In the genomic region with DNA sequence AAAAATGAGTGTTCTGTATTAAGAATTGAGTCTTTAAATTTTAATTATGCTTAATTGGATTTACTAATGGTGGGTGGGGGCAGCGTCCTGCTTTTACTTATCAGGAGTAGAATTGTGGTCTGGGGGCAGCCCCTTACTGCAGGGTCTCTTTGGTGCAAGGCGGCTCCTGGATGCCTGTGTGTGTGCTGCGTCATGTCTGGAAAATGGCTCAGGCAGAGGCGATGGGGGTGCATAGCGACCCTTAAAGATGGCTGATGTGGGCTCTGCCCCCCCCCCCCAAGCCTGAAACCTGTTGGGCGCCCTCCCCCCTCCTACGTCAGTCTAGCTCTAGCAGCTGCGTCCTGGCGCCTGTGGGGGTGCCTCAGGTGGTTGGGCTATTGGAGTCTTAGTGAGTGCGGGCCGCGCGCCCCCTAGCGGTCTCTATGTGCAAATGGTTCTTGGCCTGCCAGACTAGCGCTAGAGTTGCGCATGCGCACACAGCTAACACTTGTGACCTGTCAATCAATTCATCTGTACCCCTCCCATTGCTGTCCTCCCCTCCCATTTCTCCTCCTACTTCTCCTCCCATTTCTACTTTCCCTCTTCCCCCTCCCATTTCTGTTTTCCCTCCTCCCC, we compare ENCODE assay signal across 8 mouse cellular contexts. TPM values are rescaled to one million over a fixed set of nuclear protein-coding genes. Genes with fewer than 3 reads are reported as not detected.
DNase-seq lines count a peak whose midpoint lies in the region; ATAC-seq lines count a peak whose summit lies in the region.
"Had no signal": no experiment of that assay in that cellular context is flagged by ENCODE, and none has a peak within 500 bp of the region (broad histone marks: within the 10 kb centered on the region; RNA-seq: fewer than 3 reads in every experiment).

No protein-coding gene starts in this region.

- peak overlapping the region; percentile 52 for H3K4me2 ChIP-seq in embryonic facial prominence, embryonic 14.5 days (ENCODE audit: low read depth, low read length)
- no peak overlapping the region for H3K4me2 ChIP-seq in midbrain, embryonic 11.5 days

- peak overlapping the region; percentile 85; the same call in 1 of the 2 replicates for H3K27ac ChIP-seq in embryonic facial prominence, embryonic 14.5 days (replicated peaks; ENCODE audit: low read depth, low read length)
- H3K27ac ChIP-seq in hindbrain, embryonic 10.5 days: no peak overlapping the region
- H3K27ac ChIP-seq in limb, embryonic 10.5 days: no peak overlapping the region
- H3K27ac ChIP-seq in midbrain, embryonic 11.5 days (ENCODE audit: low read depth, low read length): no peak overlapping the region
- H3K27ac ChIP-seq: macrophage had no signal

- 49% methylated on average over 14 of the region's 17 CpGs for WGBS in embryonic facial prominence, embryonic 14.5 days
- 40% methylated on average over 17 of the region's 17 CpGs for WGBS in hindbrain, embryonic 10.5 days
- 35% methylated on average over 17 of the region's 17 CpGs for WGBS in limb, embryonic 10.5 days
- WGBS in midbrain, embryonic 11.5 days: 52% methylated on average over 17 of the region's 17 CpGs

- peaks cover 54% of the 10 kb centered on the region for H3K9me3 ChIP-seq in embryonic facial prominence, embryonic 14.5 days (ENCODE audit: control insufficient read depth, low read length)
- peaks cover 60% of the 10 kb centered on the region for H3K9me3 ChIP-seq in hindbrain, embryonic 10.5 days
- H3K9me3 ChIP-seq in limb, embryonic 10.5 days (replicated peaks): peaks cover 27% of the 10 kb centered on the region; the same call in 1 of the 2 replicates
- peaks cover 29% of the 10 kb centered on the region for H3K9me3 ChIP-seq in midbrain, embryonic 11.5 days (ENCODE audit: control insufficient read depth, low read length)

- DNase-seq in R1 (ENCODE audit: low read depth, low spot score): peak; percentile 98
- DNase-seq in brain, adult 2 months (ENCODE audit: low read depth, low spot score): peak; percentile 95
- peak; percentile 89 for DNase-seq in embryonic facial prominence, embryonic 14.5 days (ENCODE audit: low spot score)
- DNase-seq in hindbrain, embryonic 10.5 days (ENCODE audit: low spot score): peak; percentile 67
- peak; percentile 81 for DNase-seq in limb, embryonic 10.5 days (ENCODE audit: low spot score)
- DNase-seq in midbrain, embryonic 11.5 days (ENCODE audit: low spot score, missing footprints): peak; percentile 94
- DNase-seq in spleen, postnatal 36 days (ENCODE audit: low spot score in 2 of 2): peak; percentile 24 to 28

- H3K36me3 ChIP-seq in embryonic facial prominence, embryonic 14.5 days (ENCODE audit: control insufficient read depth, insufficient read depth, low read length): peaks cover 30% of the 10 kb centered on the region
- H3K36me3 ChIP-seq in hindbrain, embryonic 10.5 days: peaks cover 37% of the 10 kb centered on the region
- H3K36me3 ChIP-seq in limb, embryonic 10.5 days: peaks cover 57% of the 10 kb centered on the region
- H3K36me3 ChIP-seq in midbrain, embryonic 11.5 days (ENCODE audit: control insufficient read depth, insufficient read depth, low read length): no peaks in the 10 kb centered on the region; the same call in 1 of the 2 replicates

- H3K4me3 ChIP-seq in embryonic facial prominence, embryonic 14.5 days (ENCODE audit: low read depth, low read length): peak overlapping the region; percentile 53
- H3K4me3 ChIP-seq in hindbrain, embryonic 10.5 days: peak overlapping the region; percentile 52
- H3K4me3 ChIP-seq in limb, embryonic 10.5 days: peak overlapping the region; percentile 57
- H3K4me3 ChIP-seq in midbrain, embryonic 11.5 days (ENCODE audit: low read depth, low read length): peak overlapping the region; percentile 41; the same call in 1 of the 2 replicates

- H3K9ac ChIP-seq in embryonic facial prominence, embryonic 14.5 days (ENCODE audit: low read depth, low read length): peak overlapping the region; percentile 75; the same call in 1 of the 2 replicates
- H3K9ac ChIP-seq in midbrain, embryonic 11.5 days (ENCODE audit: low read length): no peak overlapping the region

- H3K4me1 ChIP-seq in embryonic facial prominence, embryonic 14.5 days (ENCODE audit: control insufficient read depth, insufficient read depth, low read length): no peaks in the 10 kb centered on the region
- H3K4me1 ChIP-seq in hindbrain, embryonic 10.5 days (replicated peaks): peaks cover 33% of the 10 kb centered on the region
- peaks cover 32% of the 10 kb centered on the region for H3K4me1 ChIP-seq in limb, embryonic 10.5 days
- H3K4me1 ChIP-seq in midbrain, embryonic 11.5 days (ENCODE audit: control insufficient read depth, insufficient read depth, low read length): peaks cover 19% of the 10 kb centered on the region

- no peaks in the 10 kb centered on the region for H3K27me3 ChIP-seq in embryonic facial prominence, embryonic 14.5 days (replicated peaks; ENCODE audit: control insufficient read depth, insufficient read depth, low read length)
- peaks cover 18% of the 10 kb centered on the region for H3K27me3 ChIP-seq in hindbrain, embryonic 10.5 days (ENCODE audit: insufficient read depth, poor library complexity, severe bottlenecking)
- no peaks in the 10 kb centered on the region for H3K27me3 ChIP-seq in limb, embryonic 10.5 days (ENCODE audit: low read depth, poor library complexity, severe bottlenecking)
- peaks cover 2% of the 10 kb centered on the region; the same call in 1 of the 2 replicates for H3K27me3 ChIP-seq in midbrain, embryonic 11.5 days (ENCODE audit: control insufficient read depth, insufficient read depth, low read length)

- ATAC-seq in embryonic facial prominence, embryonic 14.5 days (ENCODE audit: low read depth): peak; percentile 60
- peak; percentile 23; the same call in 1 of the 2 replicates for ATAC-seq in midbrain, embryonic 11.5 days (ENCODE audit: low FRiP score)

RNA-seq across cellular contexts. Expression of gene Rtl1, which starts 57.4 kb away (rescaled TPM):
- 5.0 TPM in 2 replicates for polyA plus RNA-seq in embryonic facial prominence, embryonic 14.5 days (2014; fragmentation: Nextera tagmentation; extraction: Ambion mirVana)
- 0.63 and 0.73 TPM in 2 replicates for polyA plus RNA-seq in hindbrain, embryonic 10.5 days (2016; fragmentation: Nextera tagmentation; extraction: Ambion mirVana)
- polyA plus RNA-seq in limb, embryonic 10.5 days (2016; fragmentation: Nextera tagmentation; extraction: Ambion mirVana): 0.69 and 0.74 TPM in 2 replicates
- 0.32 and 0.59 TPM in 2 replicates for polyA plus RNA-seq in midbrain, embryonic 11.5 days (2014; fragmentation: Nextera tagmentation; extraction: Ambion mirVana)
- polyA plus RNA-seq: macrophage had no signal

Comparison
In these comparisons a context has a peak if more than half of its experiments do, and no peak if none do; other contexts are left out.
1. DNase-seq: peak in every context shown above with its lines; median percentile 98 in R1; 95 in brain, adult 2 months; 94 in midbrain, embryonic 11.5 days; 89 in embryonic facial prominence, embryonic 14.5 days; 81 in limb, embryonic 10.5 days; 67 in hindbrain, embryonic 10.5 days; 26 in spleen, postnatal 36 days.